Mouse (Mus musculus) right cerebral cortex, postnatal 10 days (tissue): ENCODE measurements around the gene Tram2.
A peak's percentile ranks its signal among the peaks of the same experiment; 100 is the strongest.

Experiments used
- DNase-seq, 2 experiments: peaks; one replicate each; pipeline ENCODE4 v3.0.0; 2021; ENCODE audit warnings: low spot score in 2 of 2

Tram2 gene

DNA sequence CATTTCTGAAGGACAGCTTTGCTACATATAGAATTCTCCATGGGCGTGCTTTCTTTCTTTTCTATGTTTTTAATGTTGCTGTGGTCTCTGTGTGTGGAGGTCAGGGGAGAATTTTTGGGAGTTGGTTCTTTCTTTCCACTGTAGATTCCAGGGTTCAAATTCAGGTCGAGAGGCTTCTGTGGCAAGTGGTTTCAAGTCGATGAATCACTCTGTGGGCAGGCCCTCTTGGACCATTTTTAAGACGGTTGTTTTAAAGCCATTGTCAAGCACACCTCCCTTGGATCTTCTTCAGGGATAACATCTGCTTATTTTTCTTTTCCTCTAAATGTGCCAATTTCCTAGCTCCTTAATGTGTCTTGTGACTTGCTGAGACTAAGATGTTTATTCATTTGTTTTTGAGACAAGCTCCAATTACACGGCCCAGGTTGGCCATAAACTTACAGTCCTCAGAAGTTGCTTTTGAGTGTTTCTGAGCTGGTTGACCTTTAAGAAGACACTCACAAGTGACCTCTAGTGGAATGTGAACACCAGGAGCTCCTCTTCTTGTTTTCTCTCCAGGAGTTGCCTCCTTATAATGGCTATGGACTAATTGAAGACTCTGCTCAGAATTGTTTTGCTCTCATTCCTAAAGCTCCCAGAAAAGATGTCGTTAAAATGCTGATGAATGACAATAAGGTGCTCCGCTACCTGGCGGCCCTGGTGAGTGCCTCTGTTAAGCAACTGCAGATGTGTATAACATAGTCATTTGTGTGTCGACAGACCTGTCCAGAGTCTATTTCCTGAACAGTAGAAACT lies 104.5 kb downstream of the Tram2 start:
- DNase-seq, result no peak

DNA sequence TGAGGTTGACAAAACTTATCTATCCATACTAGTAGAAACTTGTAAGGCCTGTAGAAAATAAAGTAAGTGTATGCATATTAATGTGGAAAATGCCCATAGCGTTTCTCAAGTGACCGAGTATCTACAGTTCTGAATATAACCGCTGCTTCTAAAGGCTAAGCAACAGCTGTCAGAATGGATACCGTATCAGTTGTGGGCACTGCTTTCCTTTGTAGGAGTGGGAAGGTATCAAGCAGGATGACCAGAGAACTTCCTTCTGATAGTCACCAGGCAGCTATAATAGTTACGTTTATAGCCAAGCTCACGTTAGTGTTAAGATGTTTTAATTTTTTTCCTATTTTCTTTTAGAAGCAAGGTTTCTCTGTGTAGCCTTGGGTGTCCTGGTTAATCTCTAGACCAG lies 105.6 kb downstream of the Tram2 start:
- no peak for DNase-seq

DNA sequence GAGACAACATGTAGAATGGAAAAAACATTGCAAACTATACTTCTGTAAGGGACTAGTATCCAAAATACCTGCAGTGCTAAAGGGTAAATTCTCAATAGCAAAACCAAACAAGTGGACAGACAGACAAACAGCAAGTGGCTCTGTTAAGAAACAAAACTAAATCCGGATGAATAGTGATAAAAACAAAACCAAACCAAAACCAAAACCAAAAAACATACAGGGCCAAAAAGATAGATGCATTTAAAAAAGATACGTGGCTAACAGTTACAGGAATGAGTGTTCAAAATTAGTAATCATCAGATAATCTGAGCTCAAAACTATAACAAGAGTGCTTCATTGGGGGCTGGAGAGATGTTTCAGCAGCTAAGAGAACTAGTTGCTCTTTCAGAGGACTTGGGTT lies 109.4 kb downstream of the Tram2 start:
- no peak for DNase-seq

DNA sequence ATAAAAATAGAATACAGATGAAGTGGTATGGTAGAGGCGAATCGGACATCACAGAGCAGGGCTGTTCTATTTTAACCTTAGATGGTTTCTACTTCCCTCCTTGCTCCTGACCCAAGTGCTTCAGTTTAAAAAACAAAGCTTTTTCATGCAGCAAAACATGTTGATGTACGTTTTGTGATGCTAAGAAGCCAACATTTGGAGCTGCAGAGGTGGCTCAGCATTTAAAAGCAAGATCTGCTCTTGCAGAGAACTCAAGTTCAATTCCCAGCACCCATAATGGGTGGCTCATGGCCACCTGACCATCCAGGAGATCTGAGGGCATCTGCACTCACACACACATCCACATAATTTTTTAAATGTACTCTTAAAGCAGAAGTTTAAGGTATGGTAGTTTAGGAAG lies 124.2 kb downstream of the Tram2 start:
- DNase-seq, result no peak

DNA sequence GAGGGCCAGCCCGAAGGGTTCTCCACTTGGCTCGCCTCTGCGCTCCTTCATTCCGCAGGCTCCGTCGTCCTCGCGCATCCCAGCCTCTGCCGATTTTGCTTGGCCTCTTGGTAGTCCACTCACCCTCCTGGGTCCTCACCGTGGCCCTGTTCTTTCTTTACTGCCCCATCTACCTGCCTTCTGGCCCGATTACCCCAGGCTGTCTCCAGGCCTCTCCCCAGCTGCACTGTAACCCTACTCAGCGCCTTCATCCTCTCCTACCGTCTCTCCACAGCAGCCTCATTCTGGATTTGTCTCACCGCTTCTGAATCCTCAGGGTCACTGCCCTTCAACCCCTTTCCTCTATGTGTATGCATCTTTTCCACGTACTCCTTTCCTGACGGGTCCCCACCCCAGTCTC lies 127.2 kb downstream of the Tram2 start:
- no peak for DNase-seq

DNA sequence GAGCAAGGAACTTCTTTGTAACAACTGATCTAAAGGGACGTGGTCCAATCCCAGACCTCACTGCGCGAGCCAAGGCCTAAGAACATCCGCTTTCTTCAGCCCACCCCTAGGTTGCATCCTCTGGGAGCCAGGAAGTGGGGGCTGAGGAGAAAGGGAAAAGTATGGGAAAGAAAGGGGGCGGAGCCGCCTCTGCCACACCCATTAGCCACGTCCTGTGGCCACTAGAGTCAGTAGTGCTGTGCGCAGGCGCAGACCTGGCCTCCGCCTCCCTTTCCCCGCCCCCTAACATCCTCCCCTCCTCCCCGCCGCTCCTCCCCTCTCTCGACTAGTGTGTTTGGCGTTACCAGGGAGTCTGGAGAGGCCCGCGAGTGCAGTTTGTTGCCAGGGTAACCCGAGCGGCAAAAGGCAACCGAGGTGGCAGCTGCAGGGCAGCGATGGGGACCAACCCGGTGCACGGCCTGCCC lies 127.7 kb downstream of the Tram2 start, which contains the start of gene Efhc1:
TSS of gene Efhc1 (plus strand) at position 327 of the 464 bp plus-strand sequence.
- DNase-seq, result peak; percentile 96 to 97
